Mouse (Mus musculus): ENCODE results near the gene E2f1. TPM values are rescaled to one million over a fixed set of nuclear protein-coding genes. Genes with fewer than 3 reads are reported as not detected.

Gene E2f1
- total RNA-seq (2023): 1.9 TPM

DNA sequence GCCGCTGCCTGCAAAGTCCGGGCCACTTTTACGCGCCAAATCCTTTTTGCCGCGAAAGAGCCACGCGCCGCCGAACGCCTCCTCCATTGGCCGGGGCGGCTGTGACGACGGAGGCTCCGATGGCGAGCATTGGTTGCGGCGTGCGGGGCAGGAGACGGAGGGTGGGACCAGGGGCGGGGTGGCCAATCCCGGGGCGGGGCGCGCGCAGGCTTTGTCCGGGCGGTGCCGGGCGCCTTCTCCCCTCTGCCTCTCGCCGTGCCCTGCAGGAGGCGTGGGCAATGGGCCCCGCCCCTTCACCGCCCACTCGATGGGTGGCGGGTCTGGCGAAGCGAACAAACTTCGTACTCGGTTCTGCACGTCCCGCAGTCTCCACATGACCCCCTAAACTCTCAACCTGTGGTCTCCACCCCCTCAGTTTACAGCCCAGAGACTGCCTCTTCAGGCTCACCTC, at the start of gene E2f1:
Gene E2f1, minus strand, starts transcription at position 57 of the 451 bp plus-strand sequence.

DNA sequence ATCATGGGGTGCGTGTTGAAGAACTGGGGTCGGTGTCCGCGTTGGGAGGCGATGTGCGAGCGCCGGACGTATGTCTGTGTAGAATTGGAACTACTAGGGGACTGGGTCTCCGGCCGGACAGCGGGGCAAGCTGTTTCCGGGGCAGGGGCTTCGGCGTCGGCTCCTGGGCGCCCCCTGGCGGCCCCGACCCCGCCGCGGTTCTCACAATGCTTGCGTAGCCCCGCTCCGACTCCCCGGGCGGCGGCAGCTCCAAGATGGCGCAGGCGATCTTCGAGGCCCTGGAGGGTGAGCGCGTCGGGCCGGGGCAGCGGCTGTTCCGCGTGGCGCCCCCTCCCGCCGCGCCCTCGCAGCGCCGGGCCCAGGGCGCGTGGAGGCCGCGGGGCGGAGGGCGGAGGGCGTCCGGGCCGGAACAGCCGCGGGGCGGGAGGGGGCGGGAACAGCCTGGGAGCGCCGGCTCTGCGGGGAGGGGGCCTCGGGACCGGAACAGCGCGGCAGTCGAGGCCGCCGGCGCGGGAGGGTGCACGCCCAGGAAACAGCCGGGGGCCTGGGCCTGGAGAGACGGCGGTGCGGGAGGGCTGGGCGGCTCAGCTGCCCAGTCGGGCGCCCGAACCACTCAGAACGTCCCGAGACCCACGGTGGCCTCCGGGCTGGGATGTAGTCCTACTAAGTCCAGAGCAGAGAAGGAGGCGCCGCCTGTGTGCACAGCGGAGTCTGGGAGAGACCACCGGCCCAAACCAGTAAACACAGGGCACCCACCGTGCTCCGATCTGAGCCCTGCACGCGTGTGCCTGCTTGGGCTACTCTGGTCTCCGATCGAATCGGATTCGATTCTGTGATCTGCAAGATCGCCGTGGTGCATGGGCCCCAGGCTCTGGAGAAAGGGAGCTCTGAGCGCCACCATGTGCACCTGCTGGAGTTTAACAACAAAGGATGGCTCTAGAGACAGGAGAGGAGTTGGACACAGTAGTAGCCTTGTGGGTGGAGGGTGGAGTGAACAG, 43.7 kb upstream of the E2f1 start, which contains the start of the genes Zfp341 and 4930519P11Rik:
Gene Zfp341, plus strand, starts transcription at position 180 of the 998 bp plus-strand sequence.
Gene 4930519P11Rik, minus strand, starts transcription at position 320 of the 998 bp plus-strand sequence.

DNA sequence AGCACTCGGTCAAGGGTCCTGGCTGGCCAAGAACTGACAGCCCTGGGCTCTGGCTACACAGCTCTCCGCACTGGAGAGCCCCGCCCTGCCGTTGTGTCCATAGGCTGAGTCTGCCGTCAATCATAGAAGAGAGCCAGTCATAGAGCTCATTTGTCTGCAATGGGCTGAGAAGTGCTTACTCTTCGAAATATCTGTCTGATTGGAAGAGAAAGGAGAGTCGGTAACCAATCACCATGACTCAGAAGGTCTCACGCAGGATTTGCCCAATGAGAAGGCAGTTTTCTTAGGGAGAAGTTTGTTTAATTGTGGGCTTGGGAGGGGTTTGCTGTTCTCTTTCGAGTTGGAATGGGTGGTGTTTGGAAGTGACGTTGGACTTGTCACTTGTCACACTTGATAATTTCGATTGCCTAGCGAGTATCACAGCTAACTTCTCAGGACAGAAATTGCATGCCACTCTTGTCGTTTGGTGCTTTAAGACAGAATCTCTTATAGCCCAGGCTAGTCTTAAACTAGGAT, 34.0 kb upstream of the E2f1 start, which contains the start of gene Pxmp4:
Gene Pxmp4, minus strand, starts transcription at position 71 of the 516 bp plus-strand sequence.

DNA sequence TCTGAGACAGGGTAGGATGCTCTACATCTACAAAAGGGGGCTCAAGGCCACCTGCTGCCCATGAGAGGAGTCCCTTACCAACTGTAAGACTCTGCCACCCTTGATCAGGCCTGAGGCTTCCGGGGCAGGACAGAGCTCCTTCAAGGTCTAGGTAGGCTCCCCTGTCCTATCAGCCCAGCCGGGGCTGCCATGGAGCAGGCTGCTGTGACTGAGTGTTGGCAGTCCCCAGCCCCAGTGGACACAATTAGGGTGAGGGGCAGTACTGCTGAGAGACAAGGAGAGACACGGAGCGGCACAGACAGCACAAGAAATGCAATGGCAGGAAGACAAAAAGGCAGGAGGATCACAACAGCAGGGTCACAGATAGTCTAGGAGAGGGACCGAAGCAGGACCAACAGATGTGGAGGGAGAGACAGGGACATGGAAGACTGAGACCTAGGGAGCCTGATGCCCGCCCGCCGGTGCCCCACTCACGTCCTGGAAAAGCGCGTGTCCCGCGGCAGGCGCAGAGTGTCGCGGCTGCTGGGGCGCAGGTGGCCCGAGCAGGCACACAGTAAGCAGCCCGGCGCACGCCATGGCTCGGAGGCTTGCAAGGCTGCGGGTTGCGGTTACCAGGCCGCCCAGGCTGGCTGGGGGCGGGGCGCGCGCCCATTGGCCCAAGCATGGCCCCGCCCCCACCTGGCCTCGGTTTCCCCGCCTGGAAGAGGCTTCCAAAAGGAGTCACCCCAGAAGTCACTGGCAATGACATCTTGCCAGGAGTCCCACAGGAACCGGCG, 11.2 kb downstream of the E2f1 start, which contains the start of gene Necab3:
Gene Necab3, minus strand, starts transcription at position 627 of the 776 bp plus-strand sequence.

DNA sequence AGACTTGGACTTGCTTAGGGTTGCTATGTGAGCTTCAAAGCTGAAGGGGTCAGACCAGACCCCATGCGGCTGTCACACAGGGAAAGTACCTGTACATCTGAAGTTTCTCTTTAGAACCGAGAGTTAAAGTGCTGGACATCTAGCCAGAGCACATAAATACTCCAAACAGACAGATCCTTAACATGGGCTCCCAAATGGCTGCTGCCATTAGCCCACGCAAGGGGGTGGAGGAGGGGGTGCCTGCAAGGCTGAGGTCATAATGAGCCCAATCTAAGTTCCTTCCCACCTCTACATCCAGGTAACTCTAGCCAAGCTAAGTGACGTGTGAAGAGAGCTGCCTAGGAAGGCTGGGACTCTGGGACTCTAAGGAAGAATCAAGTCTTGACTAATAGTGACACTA, 18.2 kb downstream of the E2f1 start, which contains the start of gene Actl10:
Gene Actl10, plus strand, starts transcription at position 301 of the 400 bp plus-strand sequence.

DNA sequence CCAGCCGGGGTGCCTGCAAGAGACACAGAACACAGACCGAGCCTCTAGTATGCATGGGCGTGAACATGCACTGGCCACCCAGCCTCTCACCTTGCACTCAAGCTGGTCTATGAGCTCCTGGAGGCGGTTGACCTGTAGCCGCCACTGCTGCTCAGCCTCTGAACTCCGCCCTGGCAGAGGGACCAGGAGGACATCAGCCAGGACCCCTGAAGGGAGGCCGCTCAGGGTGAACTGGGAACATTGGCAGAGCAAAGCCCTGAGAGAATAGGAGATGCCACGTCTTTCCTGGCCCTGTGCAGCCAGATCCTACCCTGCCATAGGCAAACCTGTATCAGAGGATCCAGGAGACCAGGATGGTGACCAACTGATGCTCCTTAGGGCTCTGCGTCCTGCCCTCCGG, 23.0 kb downstream of the E2f1 start, which contains the start of gene 1700003F12Rik:
Gene 1700003F12Rik, plus strand, starts transcription at position 375 of the 400 bp plus-strand sequence.

Other genes starting within 250 kb of the E2f1 start
- 19.3 TPM for gene Cdk5rap1, start 196.9 kb downstream of the E2f1 start, total RNA-seq (2023)
- not detected for gene Snta1, start 161.8 kb downstream of the E2f1 start, total RNA-seq (2023)
- 37.5 TPM for gene Cbfa2t2, start 133.4 kb downstream of the E2f1 start, total RNA-seq (2023)
- 1.8 TPM for gene 1700003F12Rik, start 22.8 kb downstream of the E2f1 start, total RNA-seq (2023)
- 1.8 TPM for gene Actl10, start 18.1 kb downstream of the E2f1 start, total RNA-seq (2023)
- gene Necab3, start 11.0 kb downstream of the E2f1 start, total RNA-seq (2023): 2.8 TPM
- gene Pxmp4, start 33.8 kb upstream of the E2f1 start, total RNA-seq (2023): 5.6 TPM
- gene Zfp341, start 43.4 kb upstream of the E2f1 start, total RNA-seq (2023): 6.3 TPM
- not detected for gene 4930519P11Rik, start 43.5 kb upstream of the E2f1 start, total RNA-seq (2023)
- 193 TPM for gene Chmp4b, start 81.8 kb upstream of the E2f1 start, total RNA-seq (2023)
- not detected for gene Gm14214, start 200.1 kb upstream of the E2f1 start, total RNA-seq (2023)
- gene Raly, start 221.2 kb upstream of the E2f1 start, total RNA-seq (2023): 255 TPM
- not detected for gene a, start 221.5 kb upstream of the E2f1 start, total RNA-seq (2023)

All from CD4-positive naive resting alpha-beta T cell, adult 76 days (primary cell).